Mouse (Mus musculus) erythroblast, embryonic 14.5 days (primary cell): Measurements from ENCODE around the gene Arfip1.

ENCODE experiments used
- GATA1 ChIP-seq: IDR thresholded peaks from 2 replicates; pipeline ENCODE4 v1.6.1; 2012; ENCODE audit warnings: low read length, inconsistent platforms, mixed read lengths
- TAL1 ChIP-seq: IDR thresholded peaks from 3 replicates; pipeline ENCODE4 v1.6.1; 2012; ENCODE audit warnings: low read length, inconsistent platforms, mixed read lengths

GRCm38 (mm10) chr3:84598756-84599155 lies 16.3 kb upstream of the Arfip1 start:
- no peak for TF ChIP-seq GATA1
- no peak for TF ChIP-seq TAL1
